Mouse (Mus musculus): Measurements from ENCODE around the gene Hoxb9.

Hoxb9 gene

GRCm38 (mm10) chr11:96270996-96271540 lies at the start of gene Hoxb9:
Gene Hoxb9 (plus strand): TSS chr11:96271457.
- no peak for DNase-seq (ENCODE audit: low read depth, low spot score)

DNA sequence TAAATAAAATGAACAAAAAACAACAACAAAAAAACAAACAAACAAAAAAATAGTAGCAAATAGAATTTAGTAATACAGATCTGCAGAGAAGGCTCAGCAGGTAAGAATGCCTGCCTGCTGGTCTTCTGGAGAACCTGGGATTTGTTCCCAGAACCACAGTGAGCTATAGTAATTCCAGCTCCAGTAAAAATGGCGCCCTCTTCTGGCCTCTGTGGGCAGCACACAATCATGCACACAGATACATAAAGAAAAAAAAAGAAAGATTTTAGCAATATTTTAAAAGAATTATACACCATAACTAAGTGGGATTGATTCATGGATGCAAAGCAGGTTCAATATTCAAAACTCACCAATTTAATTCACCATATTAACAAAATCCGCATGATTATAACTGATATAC lies 47.4 kb upstream of the Hoxb9 start:
- DNase-seq (ENCODE audit: low read depth, low spot score): no peak

DNA sequence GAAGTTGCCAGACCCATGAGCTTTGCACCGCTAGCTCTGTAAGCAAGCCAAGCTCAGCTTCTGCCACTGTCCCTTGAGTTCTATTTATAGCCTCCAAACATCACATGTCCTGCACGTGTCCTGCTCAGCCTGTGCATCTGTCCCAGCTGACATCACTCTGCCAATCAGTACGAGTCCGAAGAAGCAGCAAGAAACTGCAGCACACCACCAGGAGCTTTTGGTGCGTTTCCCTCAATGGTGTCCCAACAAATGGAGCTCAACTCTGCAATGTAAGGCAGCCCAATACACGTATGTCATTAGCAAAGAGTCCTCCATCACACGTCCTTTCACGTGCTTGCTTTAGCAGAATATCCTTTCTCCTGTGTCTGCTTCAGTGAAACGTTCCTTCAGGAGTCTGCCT lies 43.6 kb upstream of the Hoxb9 start:
- no peak for DNase-seq (ENCODE audit: low read depth, low spot score)

DNA sequence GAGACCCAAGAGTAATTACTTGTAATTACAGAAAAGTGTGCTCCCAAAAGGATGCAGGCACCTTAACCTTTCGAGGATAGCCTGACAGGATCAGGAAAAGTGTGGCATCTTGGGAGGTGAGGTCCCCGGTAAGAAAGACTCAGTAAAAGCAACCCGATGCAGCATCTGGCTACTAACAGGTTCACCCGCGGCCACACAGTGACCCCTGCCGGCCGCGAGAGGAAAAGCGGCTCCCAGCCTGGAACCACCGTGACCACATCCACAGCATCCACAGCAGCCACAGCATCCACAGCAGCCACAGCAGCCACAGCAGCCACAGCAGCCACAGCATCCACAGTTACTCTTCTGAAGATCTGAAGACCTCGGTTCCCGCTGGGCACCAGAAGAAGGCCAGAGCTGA lies 36.4 kb upstream of the Hoxb9 start:
- no peak for DNase-seq (ENCODE audit: low read depth, low spot score)

DNA sequence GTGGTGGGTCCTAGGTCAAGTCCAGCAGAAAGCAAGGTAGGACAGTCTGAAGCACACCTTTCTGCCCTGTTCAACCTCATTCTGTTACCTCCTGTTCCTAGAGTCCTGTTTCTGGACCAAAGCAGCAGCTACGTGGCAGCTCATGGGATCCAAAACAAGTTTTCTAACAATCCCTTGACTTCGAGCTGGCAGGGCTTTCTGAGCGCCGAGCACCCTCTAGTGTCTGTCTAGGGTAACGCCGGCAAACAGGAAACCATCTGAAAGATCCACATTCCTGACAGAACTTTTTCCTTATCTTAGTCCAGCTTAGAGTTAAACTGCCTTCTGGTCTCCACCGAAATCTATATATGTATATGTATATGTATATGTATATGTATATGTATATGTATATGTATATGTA lies 31.0 kb upstream of the Hoxb9 start:
- DNase-seq (ENCODE audit: low read depth, low spot score): no peak

- no peak for DNase-seq (ENCODE audit: low read depth, low spot score)
Observed at GRCm38 (mm10) chr11:96250901-96251300, 20.4 kb upstream of the Hoxb9 start.

GRCm38 (mm10) chr11:96251480-96252031 lies 19.7 kb upstream of the Hoxb9 start:
- DNase-seq (ENCODE audit: low read depth, low spot score): no peak

GRCm38 (mm10) chr11:96252541-96253120 lies 18.6 kb upstream of the Hoxb9 start:
- DNase-seq (ENCODE audit: low read depth, low spot score): no peak

DNA sequence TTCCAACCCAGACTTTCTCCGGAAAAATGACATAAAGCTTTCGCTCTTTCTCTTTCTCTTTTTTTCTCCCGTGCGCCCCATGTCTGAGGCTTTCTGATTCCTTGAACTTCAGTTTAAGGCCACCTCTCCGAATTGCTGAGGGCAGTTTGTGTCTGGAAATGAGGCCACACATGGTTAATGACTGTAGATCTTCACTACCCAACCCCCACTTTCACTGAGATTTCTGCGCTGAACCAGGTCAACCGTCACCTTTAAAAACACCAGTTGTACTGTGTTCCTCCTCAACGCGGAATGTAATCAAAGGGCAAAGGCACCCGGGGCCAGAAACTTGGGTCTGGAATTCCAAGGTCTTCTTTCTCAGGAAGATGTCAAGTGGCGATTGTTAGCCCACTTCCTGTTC lies 17.0 kb upstream of the Hoxb9 start:
- no peak for DNase-seq (ENCODE audit: low read depth, low spot score)

GRCm38 (mm10) chr11:96255111-96255995 lies 15.9 kb upstream of the Hoxb9 start:
- DNase-seq (ENCODE audit: low read depth, low spot score): no peak

- no peak for DNase-seq (ENCODE audit: low read depth, low spot score)
Observed at GRCm38 (mm10) chr11:96255996-96256445, 15.2 kb upstream of the Hoxb9 start.

GRCm38 (mm10) chr11:96257141-96257540 lies 14.1 kb upstream of the Hoxb9 start:
- no peak for DNase-seq (ENCODE audit: low read depth, low spot score)

- no peak for DNase-seq (ENCODE audit: low read depth, low spot score)
Observed at GRCm38 (mm10) chr11:96259038-96259437, 12.2 kb upstream of the Hoxb9 start.

DNA sequence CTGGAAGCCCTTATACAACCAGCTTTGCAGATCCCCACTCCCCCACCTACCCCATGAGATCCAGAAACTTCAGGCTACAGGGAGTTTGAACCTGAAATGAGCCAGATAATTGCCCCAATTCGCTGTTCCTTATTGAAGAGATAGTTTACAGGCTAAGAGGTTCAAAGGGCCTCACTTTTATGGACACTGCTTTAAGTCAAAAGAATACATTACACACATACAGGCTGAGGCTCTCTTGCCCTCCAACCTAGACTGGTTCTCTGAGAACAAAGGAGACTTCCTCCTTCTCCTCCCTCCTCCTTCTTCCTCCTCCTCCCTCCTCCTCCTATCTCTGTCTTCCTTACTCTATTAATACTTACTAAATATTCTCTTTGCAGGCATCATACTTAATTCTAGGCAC lies 11.7 kb upstream of the Hoxb9 start:
- no peak for DNase-seq (ENCODE audit: low read depth, low spot score)

DNA sequence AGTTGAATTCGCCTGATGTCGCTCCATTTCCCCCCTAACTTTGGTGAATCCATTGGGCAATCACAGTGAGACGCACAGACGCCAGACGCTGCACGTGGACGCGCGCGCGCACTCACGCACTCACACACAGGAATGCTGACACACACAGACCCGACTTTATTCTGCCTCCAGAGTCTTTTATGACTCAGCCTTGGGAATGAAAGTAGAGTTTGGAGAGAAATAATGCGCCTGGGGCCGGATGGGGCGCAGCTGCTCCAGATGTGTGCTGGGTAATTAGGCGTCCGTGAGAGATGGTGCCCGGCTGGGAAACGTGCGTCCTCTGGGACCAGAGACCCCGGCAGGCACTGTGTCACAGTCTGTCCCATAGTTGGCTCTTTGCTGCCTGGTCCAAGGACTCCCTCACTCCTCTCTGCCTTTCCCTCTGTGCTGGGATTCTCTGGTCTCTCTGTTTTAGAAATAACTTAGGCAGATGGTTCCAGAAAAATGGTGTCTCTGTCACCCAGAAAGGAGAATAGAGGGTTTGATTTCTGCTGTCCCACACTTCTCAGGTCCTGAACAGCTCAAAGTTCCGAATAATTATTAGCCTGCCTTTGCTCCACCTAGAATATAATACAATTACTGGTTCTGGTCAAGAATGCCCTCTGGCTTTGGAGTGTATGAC lies 10.8 kb upstream of the Hoxb9 start:
- DNase-seq (ENCODE audit: low read depth, low spot score): no peak

- DNase-seq (ENCODE audit: low read depth, low spot score): no peak
Observed at GRCm38 (mm10) chr11:96261323-96261890, 9.8 kb upstream of the Hoxb9 start.

DNA sequence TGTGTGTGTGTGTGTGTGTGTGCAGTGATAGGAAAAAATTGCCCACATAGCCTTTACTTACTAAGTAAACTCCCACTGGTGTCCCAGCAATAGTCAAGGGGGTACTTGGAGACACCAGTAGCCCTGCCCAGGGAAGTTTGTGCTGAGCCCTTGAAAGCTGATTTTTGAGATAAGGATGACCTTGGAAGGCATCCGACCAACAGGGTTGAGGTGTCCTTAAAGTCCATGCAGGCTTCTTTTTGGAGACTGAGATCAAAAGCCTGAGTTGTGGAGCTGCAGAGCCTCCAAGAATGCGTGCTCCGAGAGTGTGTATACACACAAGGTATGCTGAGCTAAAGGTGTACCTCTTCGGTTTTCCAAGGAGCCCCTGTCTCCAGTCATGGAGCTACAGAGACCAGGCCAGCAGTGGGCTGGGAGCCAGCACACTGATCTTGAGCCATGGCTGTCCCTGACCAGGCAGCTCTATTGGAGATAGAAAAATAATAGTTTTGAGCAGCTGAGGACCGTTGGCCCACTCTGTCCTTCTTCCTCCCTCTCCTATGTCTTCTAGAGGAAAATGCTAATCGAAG lies 8.9 kb upstream of the Hoxb9 start:
- no peak for DNase-seq (ENCODE audit: low read depth, low spot score)

DNA sequence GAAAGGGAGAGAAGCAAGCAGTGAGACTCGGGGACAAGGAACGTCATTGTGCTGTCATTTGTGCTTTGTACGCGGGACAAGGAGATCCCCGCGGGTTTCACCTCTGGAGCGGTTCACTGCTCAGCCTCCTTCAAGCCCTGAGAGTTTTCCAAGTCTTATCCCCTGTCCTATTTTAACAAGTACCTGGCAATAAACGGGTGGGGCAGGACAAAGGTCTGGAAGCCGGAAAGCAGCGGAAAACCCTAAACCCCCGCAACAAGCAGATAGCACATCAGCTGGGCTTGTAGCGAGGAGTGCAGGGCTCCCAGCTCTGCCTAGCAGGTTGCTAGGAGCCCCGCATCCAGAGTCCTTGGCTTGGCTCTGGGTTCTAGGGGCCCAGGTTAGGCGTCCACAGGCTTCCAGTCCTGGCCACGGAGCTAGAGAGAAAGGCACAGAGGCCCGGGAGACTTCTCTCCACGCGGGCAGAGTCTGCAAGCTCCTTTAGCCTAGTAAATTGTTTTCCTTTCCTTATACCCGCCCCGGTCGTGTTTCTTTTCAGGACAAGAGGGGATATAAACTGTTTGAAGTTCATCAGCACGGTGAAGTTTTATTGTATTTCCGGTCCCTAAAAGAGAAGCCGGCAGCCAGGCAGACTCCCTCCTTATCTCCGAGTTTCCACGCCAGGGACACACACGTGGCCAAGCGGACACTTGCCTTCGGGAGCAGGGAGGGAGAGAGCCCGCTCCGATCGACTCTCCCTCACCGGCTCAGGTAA lies 7.4 kb upstream of the Hoxb9 start:
- no peak for DNase-seq (ENCODE audit: low read depth, low spot score)

GRCm38 (mm10) chr11:96264390-96265020 lies 6.8 kb upstream of the Hoxb9 start:
- no peak for DNase-seq (ENCODE audit: low read depth, low spot score)

GRCm38 (mm10) chr11:96265954-96266353 lies 5.3 kb upstream of the Hoxb9 start:
- no peak for DNase-seq (ENCODE audit: low read depth, low spot score)
